Mouse (Mus musculus) neutrophil, adult 5-6 weeks (primary cell): ENCODE measurements around the gene Srd5a1. TPM values are rescaled to one million over a fixed set of nuclear protein-coding genes. Genes with fewer than 3 reads are reported as not detected.

Source experiments
- ATAC-seq: fragments of 151-379, 151-347 bp; 2 replicates; pipeline ENCODE4 v1.8.0; 2017; ENCODE audit warnings: mild to moderate bottlenecking, moderate TSS enrichment; ENCODE audit not compliant: insufficient number of reproducible peaks, poor library complexity, low FRiP score, severe bottlenecking; ENCODE audit errors: extremely low read depth
- total RNA-seq: library from RNA; stranded (forward); fragments of 200-1000 nt; gene quantifications from 2 replicates; pipeline ENCODE4 v1.2.3, GENCODE M21; 2017

Gene Srd5a1
- total RNA-seq, 1 experiment from 2014 or later: 0.58 TPM

- no peak for ATAC-seq
Measured at GRCm38 (mm10) chr13:69531431-69531830, 79.8 kb downstream of the Srd5a1 start.

- ATAC-seq: no peak
Measured at GRCm38 (mm10) chr13:69530951-69531350, 80.3 kb downstream of the Srd5a1 start.

GRCm38 (mm10) chr13:69530156-69530555, 81.1 kb downstream of the Srd5a1 start:
- no peak for ATAC-seq

- no peak for ATAC-seq
Measured at GRCm38 (mm10) chr13:69528531-69528930, 82.7 kb downstream of the Srd5a1 start.

- no peak for ATAC-seq
Measured at GRCm38 (mm10) chr13:69525867-69526266, 85.4 kb downstream of the Srd5a1 start.

- no peak for ATAC-seq
Measured at GRCm38 (mm10) chr13:69524158-69524530, 87.1 kb downstream of the Srd5a1 start.

Other genes with a start within 250 kb of the Srd5a1 start
- gene Nsun2, start 77.7 kb downstream of the Srd5a1 start, total RNA-seq: 56.7 and 61.8 TPM in 2 replicates
- 9.5 and 9.7 TPM in 2 replicates for gene Tent4a, start 76.8 kb downstream of the Srd5a1 start, total RNA-seq
- not detected in 2 replicates for gene Ube2ql1, start 128.4 kb upstream of the Srd5a1 start, total RNA-seq
- 46.2 and 64.7 TPM in 2 replicates for gene Med10, start 191.0 kb upstream of the Srd5a1 start, total RNA-seq